Mouse (Mus musculus): ENCODE results near the gene Zpbp2.

- no peak for TF ChIP-seq MAZ (IDR thresholded peaks at IDR 0.05; ENCODE audit: low read depth, low read length)
- no peak for TF ChIP-seq POLR2A (IDR thresholded peaks at IDR 0.05; ENCODE audit: control insufficient read depth in 1 of 2, insufficient read depth in 1 of 2, low read depth in 1 of 2, low read length in 2 of 2, poor library complexity in 1 of 2)
- TF ChIP-seq MAFK (IDR thresholded peaks at IDR 0.05; ENCODE audit: borderline replicate concordance, low read depth, low read length), result no peak
- no peak for TF ChIP-seq ELF1 (IDR thresholded peaks at IDR 0.05; ENCODE audit: low read depth, low read length)
- TF ChIP-seq KAT2A (conservative IDR thresholded peaks at IDR 0.05; ENCODE audit: low read depth, low read length), result no peak
- TF ChIP-seq MEF2A (IDR thresholded peaks at IDR 0.05; ENCODE audit: extremely low read depth, insufficient replicate concordance, low read depth, low read length, poor library complexity, severe bottlenecking), result no peak
- TF ChIP-seq TAL1 (IDR thresholded peaks at IDR 0.05; ENCODE audit: low read length), result no peak
- no peak for TF ChIP-seq CTCF (IDR thresholded peaks at IDR 0.05 in 2 of 3, conservative IDR thresholded peaks at IDR 0.05 in 1 of 3; ENCODE audit: control insufficient read depth in 1 of 3, insufficient read depth in 1 of 3, low read depth in 2 of 3, low read length in 3 of 3, poor library complexity in 1 of 3, severe bottlenecking in 1 of 3)
- TF ChIP-seq EP300 (IDR thresholded peaks at IDR 0.05; ENCODE audit: low read depth in 1 of 2, low read length in 2 of 2), result no peak
- TF ChIP-seq JUND (IDR thresholded peaks at IDR 0.05; ENCODE audit: low read depth, low read length), result no peak
Measured at GRCm38 (mm10) chr11:98520468-98520867, 30.4 kb upstream of the Zpbp2 start.
